Mouse (Mus musculus): Measurements from ENCODE around the gene Gm10277. TPM values are rescaled to one million over a fixed set of nuclear protein-coding genes. Genes with fewer than 3 reads are reported as not detected.

Gene Gm10277
- polyA plus RNA-seq, 1 experiment from 2014 or later = 0.34 TPM

GRCm38 (mm10) chr11:77792566-77792909, 5.0 kb upstream of the Gm10277 start:
- Histone ChIP-seq H3K9me3 (replicated peaks; ENCODE audit: low read length) (no peaks in the 10 kb centered on the region), H3K4me1 (replicated peaks; ENCODE audit: insufficient read depth, low read length) (peaks cover 29% of the 10 kb centered on the region), H3K36me3 (ENCODE audit: insufficient read depth, low read length) (0 out of 2 replicates have a peak, but pooled peaks cover 2% of the 10 kb centered on the region), H3K4me3 (replicated peaks; ENCODE audit: low read depth, low read length) (no peak overlapping the region), H3K27ac (peak overlapping the region; percentile 86), H3K9ac (ENCODE audit: low read depth, low read length) (no peak overlapping the region), H3K4me2 (ENCODE audit: low read length) (peak overlapping the region; percentile 65; the same call in 1 of the 2 replicates), H3K27me3 (ENCODE audit: insufficient read depth, low read length) (no peaks in the 10 kb centered on the region)
- DNase-seq (ENCODE audit: low spot score) = no peak
- ATAC-seq (replicated peaks; ENCODE audit: low FRiP score, low read depth) = no peak
- no peak for TF ChIP-seq CTCF (IDR thresholded peaks at IDR 0.05; ENCODE audit: low read depth)
- WGBS = 72% methylated on average over 7 of the region's 7 CpGs

GRCm38 (mm10) chr11:77791752-77792565, 4.4 kb upstream of the Gm10277 start:
- no peak overlapping the region for H3K4me2 ChIP-seq (ENCODE audit: low read length)
- peak overlapping the region; percentile 86 for H3K27ac ChIP-seq
- H3K9me3 ChIP-seq (replicated peaks; ENCODE audit: low read length) = no peaks in the 10 kb centered on the region
- 0 out of 2 replicates have a peak overlapping the region, but pooled peaks have one; percentile 31 for H3K9ac ChIP-seq (ENCODE audit: low read depth, low read length)
- H3K4me3 ChIP-seq (replicated peaks; ENCODE audit: low read depth, low read length) = no peak overlapping the region
- TF ChIP-seq CTCF (IDR thresholded peaks at IDR 0.05; ENCODE audit: low read depth) = no peak
- DNase-seq (ENCODE audit: low spot score) = no peak
- no peaks in the 10 kb centered on the region for H3K27me3 ChIP-seq (ENCODE audit: insufficient read depth, low read length)
- WGBS = 46% methylated on average over 12 of the region's 12 CpGs
- H3K36me3 ChIP-seq (ENCODE audit: insufficient read depth, low read length) = 0 out of 2 replicates have a peak, but pooled peaks cover 2% of the 10 kb centered on the region
- H3K4me1 ChIP-seq (replicated peaks; ENCODE audit: insufficient read depth, low read length) = peaks cover 29% of the 10 kb centered on the region
- ATAC-seq (replicated peaks; ENCODE audit: low FRiP score, low read depth) = peak; percentile 15; the same call in 1 of the 2 replicates

DNA sequence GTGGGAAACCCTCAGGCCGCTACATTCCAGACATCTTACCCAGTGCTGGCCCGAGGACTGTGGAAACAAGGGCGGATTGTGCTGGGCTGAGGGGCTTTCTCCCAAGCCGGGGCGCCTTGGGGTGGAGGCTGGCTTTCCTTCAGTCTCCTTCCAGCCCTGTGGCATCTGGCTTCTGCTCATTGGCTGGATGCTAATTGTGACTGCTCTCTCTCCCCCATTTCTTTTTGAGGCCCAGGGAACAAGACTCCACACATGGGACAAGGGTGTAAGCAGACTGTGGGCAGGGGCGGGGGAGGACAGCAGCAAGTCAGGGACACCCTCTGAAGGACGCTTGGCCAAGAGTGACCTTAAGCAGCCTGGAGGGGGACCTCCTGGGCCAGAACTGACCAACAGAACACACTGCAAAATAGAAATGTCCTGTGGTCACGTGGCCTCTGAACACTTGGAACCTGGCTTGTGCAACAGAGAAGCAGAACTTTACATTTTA, 3.7 kb upstream of the Gm10277 start:
- H3K4me2 ChIP-seq (ENCODE audit: low read length) = no peak overlapping the region
- ATAC-seq (replicated peaks; ENCODE audit: low FRiP score, low read depth) = 0 out of 2 replicates have a peak, but pooled peaks have one; percentile 49

DNA sequence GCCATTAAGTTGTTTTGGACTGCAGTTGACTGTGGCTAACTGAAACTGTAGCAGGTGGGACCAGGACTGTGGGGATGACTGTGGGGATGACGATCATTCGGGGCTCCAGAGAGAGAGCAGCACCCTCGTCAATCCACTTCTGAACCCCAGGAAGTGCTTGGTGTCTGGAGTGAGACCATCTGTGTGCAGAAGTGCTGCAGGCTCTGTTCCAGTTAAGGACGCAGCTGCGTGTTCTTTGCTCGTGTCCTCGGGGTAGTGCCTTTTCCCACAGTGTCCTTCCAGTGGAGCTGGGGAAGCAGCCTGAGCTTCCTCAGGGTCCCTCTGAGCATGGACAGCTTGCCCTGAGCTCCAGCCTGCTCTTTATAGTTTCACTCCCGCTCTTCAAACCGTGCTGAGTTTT, 2.7 kb upstream of the Gm10277 start:
- Histone ChIP-seq H3K36me3 (ENCODE audit: insufficient read depth, low read length) (no peaks in the 10 kb centered on the region), H3K4me2 (ENCODE audit: low read length) (no peak overlapping the region), H3K9me3 (replicated peaks; ENCODE audit: low read length) (no peaks in the 10 kb centered on the region), H3K4me3 (replicated peaks; ENCODE audit: low read depth, low read length) (no peak overlapping the region), H3K27me3 (ENCODE audit: insufficient read depth, low read length) (no peaks in the 10 kb centered on the region), H3K27ac (peak overlapping the region; percentile 86), H3K9ac (ENCODE audit: low read depth, low read length) (0 out of 2 replicates have a peak overlapping the region, but pooled peaks have one; percentile 38), H3K4me1 (replicated peaks; ENCODE audit: insufficient read depth, low read length) (peaks cover 43% of the 10 kb centered on the region)
- 40% methylated on average over 9 of the region's 9 CpGs for WGBS
- no peak for TF ChIP-seq CTCF (IDR thresholded peaks at IDR 0.05; ENCODE audit: low read depth)
- DNase-seq (ENCODE audit: low spot score) = no peak
- ATAC-seq (replicated peaks; ENCODE audit: low FRiP score, low read depth) = no peak

More for the DNA sequence above, 3.7 kb upstream of the Gm10277 start:
- H3K27me3 ChIP-seq (ENCODE audit: insufficient read depth, low read length) = no peaks in the 10 kb centered on the region
- H3K4me3 ChIP-seq (replicated peaks; ENCODE audit: low read depth, low read length) = no peak overlapping the region
- H3K4me1 ChIP-seq (replicated peaks; ENCODE audit: insufficient read depth, low read length) = peaks cover 33% of the 10 kb centered on the region
- DNase-seq (ENCODE audit: low spot score) = no peak
- H3K27ac ChIP-seq = peak overlapping the region; percentile 86
- no peak for TF ChIP-seq CTCF (IDR thresholded peaks at IDR 0.05; ENCODE audit: low read depth)
- H3K9ac ChIP-seq (ENCODE audit: low read depth, low read length) = 0 out of 2 replicates have a peak overlapping the region, but pooled peaks have one; percentile 31
- 36% methylated on average over 8 of the region's 8 CpGs for WGBS
- H3K36me3 ChIP-seq (ENCODE audit: insufficient read depth, low read length) = 0 out of 2 replicates have a peak, but pooled peaks cover 2% of the 10 kb centered on the region
- H3K9me3 ChIP-seq (replicated peaks; ENCODE audit: low read length) = no peaks in the 10 kb centered on the region

GRCm38 (mm10) chr11:77789512-77789911, 2.0 kb upstream of the Gm10277 start:
- Histone ChIP-seq H3K9me3 (replicated peaks; ENCODE audit: low read length) (no peaks in the 10 kb centered on the region), H3K9ac (ENCODE audit: low read depth, low read length) (0 out of 2 replicates have a peak overlapping the region, but pooled peaks have one; percentile 9), H3K4me3 (replicated peaks; ENCODE audit: low read depth, low read length) (no peak overlapping the region), H3K36me3 (ENCODE audit: insufficient read depth, low read length) (no peaks in the 10 kb centered on the region), H3K27me3 (ENCODE audit: insufficient read depth, low read length) (no peaks in the 10 kb centered on the region), H3K27ac (no peak overlapping the region), H3K4me2 (ENCODE audit: low read length) (no peak overlapping the region), H3K4me1 (replicated peaks; ENCODE audit: insufficient read depth, low read length) (peaks cover 51% of the 10 kb centered on the region)
- ATAC-seq (replicated peaks; ENCODE audit: low FRiP score, low read depth) (no peak), DNase-seq (ENCODE audit: low spot score) (no peak)
- 80% methylated on average over 5 of the region's 5 CpGs for WGBS
- no peak for TF ChIP-seq CTCF (IDR thresholded peaks at IDR 0.05; ENCODE audit: low read depth)

DNA sequence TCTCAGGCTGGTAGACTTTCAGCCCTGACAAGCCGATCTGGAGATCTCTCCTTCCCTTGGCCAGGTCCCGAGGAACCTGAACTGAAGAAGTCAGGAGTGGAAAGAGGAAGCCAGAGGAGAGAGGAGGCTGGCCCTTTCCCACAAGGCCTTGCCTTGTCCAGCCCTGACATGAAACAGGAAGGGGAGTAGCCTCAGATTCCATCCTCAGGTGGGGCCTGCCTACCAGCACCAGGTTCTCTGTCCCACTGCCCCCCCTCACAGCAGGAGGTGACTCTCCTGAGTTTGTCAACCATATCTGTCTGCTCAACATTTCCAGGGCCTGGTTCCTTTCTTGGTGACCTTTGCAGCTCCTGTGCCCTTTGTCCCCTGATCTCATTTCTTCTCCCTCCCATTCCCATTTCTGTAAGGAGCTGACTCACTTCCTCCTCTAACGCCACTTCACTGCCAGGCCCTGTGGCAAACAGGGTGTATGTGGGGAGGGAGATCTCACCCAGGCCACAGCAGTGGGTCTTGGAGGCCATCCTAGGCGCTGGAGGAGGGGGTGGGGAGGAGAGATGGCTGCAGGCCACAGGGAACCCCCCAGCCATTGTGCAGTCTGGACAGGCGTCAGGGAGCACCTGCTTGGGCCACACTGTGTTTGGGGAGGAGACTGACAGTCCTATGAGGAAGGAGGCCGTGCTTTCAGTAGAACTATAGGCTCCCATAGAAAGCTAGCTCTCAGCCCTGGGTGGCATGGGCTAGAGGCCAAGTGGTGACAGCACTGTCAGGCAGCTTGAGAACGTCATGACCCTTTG, 1.6 kb downstream of the Gm10277 start:
- Histone ChIP-seq H3K9ac (ENCODE audit: low read depth, low read length) (0 out of 2 replicates have a peak overlapping the region, but pooled peaks have one; percentile 40), H3K27me3 (ENCODE audit: insufficient read depth, low read length) (no peaks in the 10 kb centered on the region), H3K4me1 (replicated peaks; ENCODE audit: insufficient read depth, low read length) (peaks cover 60% of the 10 kb centered on the region), H3K4me3 (replicated peaks; ENCODE audit: low read depth, low read length) (no peak overlapping the region), H3K36me3 (ENCODE audit: insufficient read depth, low read length) (no peaks in the 10 kb centered on the region), H3K27ac (peak overlapping the region; percentile 95), H3K4me2 (ENCODE audit: low read length) (no peak overlapping the region), H3K9me3 (replicated peaks; ENCODE audit: low read length) (no peaks in the 10 kb centered on the region)
- 38% methylated on average over 7 of the region's 7 CpGs for WGBS
- peak; percentile 86 for ATAC-seq (replicated peaks; ENCODE audit: low FRiP score, low read depth)
- peak; percentile 70 for DNase-seq (ENCODE audit: low spot score)
- no peak for TF ChIP-seq CTCF (IDR thresholded peaks at IDR 0.05; ENCODE audit: low read depth)

Data from kidney, postnatal 0 days (tissue).